Mouse (Mus musculus) bone marrow macrophage, adult 2 months (primary cell): ENCODE data around the gene Nanos2. TPM values are rescaled to one million over a fixed set of nuclear protein-coding genes. Genes with fewer than 3 reads are reported as not detected.
A peak's percentile ranks its signal among the peaks of the same experiment; 100 is the strongest.

ENCODE experiments used
- H3K27ac ChIP-seq: 2 replicates; pipeline ENCODE4 v1.5.1; 2012; ENCODE audit warnings: low read depth, low read length; ENCODE audit not compliant: insufficient read depth
- H3K4me1 ChIP-seq: 2 replicates; pipeline ENCODE4 v1.6.1; 2012; ENCODE audit warnings: low read length; ENCODE audit not compliant: control insufficient read depth, insufficient read depth
- H3K4me3 ChIP-seq: 2 replicates; pipeline ENCODE4 v1.5.1; 2012; ENCODE audit warnings: mild to moderate bottlenecking, low read length, moderate library complexity; ENCODE audit not compliant: insufficient read depth
- CTCF ChIP-seq: IDR thresholded peaks from 2 replicates; pipeline ENCODE4 v1.5.1; 2012; ENCODE audit warnings: low read depth, mild to moderate bottlenecking, low read length, moderate library complexity
- POLR2A ChIP-seq: IDR thresholded peaks from 2 replicates; pipeline ENCODE4 v1.6.1; 2012; ENCODE audit warnings: mild to moderate bottlenecking, low read depth, low read length, borderline replicate concordance
- polyA plus RNA-seq: library from polyadenylated mRNA; stranded (reverse); fragments of >200 nt; gene quantifications from 2 replicates; pipeline ENCODE4 v1.2.4, GENCODE M21; 2012; ENCODE audit not compliant: missing spikeins, insufficient read depth, insufficient read length

The Nanos2 gene
- polyA plus RNA-seq, result not detected in 2 replicates

DNA sequence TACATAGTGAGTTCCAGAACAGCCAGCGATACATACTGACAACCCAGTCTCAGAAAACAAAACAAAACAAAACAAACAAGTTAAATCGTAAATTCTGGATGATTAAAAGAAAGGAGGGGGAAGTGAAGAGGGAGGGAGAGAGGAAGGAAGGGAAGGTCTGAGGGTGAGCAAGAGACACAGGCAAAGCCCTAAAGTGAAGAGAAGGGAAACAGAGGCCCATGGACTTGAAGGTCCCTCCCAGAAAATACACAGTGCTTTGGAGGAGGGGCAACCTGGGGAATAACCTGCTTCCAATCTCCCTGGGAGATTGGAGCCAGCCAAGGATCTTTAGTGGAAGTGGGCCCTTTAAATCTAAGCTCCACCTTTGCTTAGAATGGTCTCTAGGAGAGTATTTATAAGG lies at the start of gene Nanos2:
Gene Nanos2 (plus strand): TSS at position 301 of the 400 bp plus-strand sequence.
- no peak within 1 kb of the TSS for H3K4me3 ChIP-seq
- H3K4me1 ChIP-seq, result peaks cover 7% of the 10 kb centered on the region; the same call in 1 of the 2 replicates
- H3K27ac ChIP-seq, result no peak within 1 kb of the TSS
- no peak for TF ChIP-seq POLR2A
- no peak for TF ChIP-seq CTCF

DNA sequence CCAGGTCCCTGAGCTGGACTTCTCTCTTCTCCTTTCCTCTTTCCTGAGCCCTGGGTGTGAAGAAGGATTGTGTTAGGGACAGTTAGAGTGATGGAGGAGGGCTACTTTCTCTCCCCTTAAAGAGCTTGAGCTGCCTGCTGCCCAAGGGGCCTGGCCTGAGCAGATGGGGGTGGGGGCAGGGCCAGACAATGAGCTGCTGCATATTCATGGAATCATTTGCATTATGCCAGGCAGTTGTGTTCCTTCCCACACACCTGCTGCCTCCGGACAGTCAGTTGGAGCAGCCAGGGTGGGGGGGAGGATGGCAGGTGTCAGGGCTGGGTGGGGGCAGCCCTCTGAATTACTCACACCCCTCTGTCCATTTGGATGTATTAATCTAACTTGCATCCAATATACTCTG lies 44.8 kb upstream of the Nanos2 start:
- no peak overlapping the region for H3K4me3 ChIP-seq

DNA sequence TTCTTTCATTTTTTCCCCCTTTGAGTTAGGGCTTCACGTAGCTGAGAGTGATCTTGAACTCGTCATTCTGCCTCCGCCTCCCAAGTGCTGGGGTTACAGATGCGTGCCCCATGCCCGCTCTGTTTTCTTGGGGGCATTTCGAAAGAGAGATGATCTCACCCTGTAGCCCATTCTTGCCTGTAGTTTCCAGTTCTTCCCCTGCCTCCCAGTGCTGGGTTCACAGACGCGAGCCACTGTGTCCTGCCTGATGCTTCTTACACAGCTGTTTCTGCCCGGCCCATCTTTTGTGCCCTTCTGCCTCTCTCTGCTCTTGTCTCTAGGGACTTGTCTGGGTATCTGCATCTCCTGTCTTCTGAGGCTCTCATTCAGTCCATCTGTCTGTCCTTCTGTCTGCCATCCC lies 44.4 kb upstream of the Nanos2 start:
- Histone ChIP-seq H3K4me1 (no peaks in the 10 kb centered on the region), H3K4me3 (no peak overlapping the region), H3K27ac (no peak overlapping the region)
- TF ChIP-seq CTCF (no peak), POLR2A (no peak)

More for the DNA sequence above, 44.8 kb upstream of the Nanos2 start:
- Histone ChIP-seq H3K27ac (no peak overlapping the region), H3K4me1 (no peaks in the 10 kb centered on the region)
- TF ChIP-seq POLR2A (no peak), CTCF (no peak)

DNA sequence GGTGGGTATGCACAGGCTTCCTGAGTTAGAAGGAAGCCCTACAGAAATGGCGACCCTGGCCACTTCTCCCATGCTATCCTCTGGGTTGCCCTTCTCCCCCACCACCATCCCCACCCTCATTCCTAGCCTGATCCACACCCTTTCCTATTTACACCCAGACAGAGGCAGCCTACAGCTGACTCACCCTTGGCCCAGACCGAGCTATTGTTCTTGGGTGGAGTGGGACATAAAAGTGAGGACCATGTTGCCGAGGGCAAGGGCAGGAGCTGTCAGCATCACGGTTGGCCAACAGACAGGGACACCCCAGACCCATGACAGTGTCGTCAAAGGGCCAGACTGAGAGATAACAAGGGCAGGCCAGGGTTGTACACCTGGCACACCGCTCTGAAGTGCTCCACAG lies 39.0 kb upstream of the Nanos2 start:
- no peak for TF ChIP-seq CTCF
- TF ChIP-seq POLR2A, result no peak
- Histone ChIP-seq H3K27ac (no peak overlapping the region), H3K4me3 (no peak overlapping the region), H3K4me1 (no peaks in the 10 kb centered on the region)

DNA sequence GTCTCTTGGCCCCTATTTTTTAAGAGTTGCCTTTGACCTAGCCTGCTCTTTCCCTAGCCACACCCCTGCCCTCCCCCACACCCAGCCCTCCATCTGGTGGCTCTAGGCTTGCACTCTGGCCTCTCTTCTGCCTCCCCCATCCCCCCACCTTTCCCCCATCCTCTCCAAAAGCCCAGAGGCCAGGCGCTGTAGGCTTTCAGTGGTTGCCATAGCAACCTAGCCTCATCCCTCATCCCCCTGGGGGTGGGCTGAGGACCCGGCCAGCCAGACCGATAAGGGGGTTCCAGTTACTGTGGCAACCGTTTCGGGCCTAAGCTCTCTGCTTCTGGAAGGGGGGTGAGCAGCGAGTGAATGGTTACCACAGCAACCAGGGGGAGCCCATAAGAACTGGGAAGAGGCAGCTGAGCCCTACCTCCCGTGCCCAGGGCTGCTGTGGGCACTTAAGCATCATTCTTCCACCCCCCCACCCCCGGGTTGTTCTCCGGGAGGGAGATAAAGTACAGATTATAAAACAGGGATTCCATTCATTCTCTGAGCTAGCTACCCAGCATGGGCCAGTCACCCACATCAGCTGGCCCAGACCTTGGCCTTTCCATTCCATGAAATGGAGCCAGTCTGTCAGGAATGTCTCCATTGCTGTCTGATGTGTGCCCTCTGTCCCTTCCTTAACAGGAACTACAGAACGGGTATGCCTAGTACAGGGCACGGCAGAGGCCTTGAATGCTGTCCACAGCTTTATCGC lies 37.2 kb upstream of the Nanos2 start:
- Histone ChIP-seq H3K27ac (no peak overlapping the region), H3K4me1 (no peaks in the 10 kb centered on the region), H3K4me3 (no peak overlapping the region)
- TF ChIP-seq CTCF (no peak), POLR2A (no peak)

DNA sequence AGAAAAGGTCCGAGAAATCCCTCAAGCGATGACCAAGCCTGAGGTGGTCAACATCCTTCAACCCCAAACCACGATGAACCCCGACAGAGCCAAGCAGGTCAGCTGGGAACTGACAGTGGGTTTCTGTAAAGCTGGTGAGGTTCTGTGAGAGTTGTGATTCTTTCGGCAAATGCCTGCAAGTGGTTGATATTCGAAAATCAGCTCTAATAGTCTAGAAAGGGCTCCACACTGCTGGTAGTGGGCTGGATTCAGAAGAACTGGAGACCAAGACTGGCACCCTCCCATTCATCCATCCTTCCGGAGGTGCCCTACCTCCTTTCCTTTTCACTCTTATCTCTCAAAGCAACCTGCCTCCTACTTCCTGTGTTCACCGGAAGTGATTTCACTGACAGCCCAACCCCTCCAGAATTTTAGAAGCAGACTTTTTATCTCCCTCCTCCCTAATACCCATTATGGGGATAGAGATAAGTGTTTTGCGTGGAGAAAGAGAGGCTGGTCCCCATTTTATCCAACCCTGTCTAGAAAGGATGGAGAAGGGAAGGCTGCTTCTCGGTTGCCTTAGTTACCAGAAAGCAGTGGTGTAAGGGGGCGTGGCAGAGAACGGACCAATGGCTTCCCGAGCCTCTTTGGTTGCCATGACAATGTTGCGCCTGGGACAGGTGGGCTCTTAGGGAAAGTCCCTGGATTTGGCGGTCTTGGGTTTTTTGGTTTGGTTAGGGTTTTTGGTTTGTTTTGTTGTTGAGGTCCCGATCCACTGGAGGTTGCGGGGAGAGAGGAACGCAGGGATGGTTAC lies 36.5 kb upstream of the Nanos2 start:
- Histone ChIP-seq H3K4me3 (no peak overlapping the region), H3K4me1 (no peaks in the 10 kb centered on the region), H3K27ac (no peak overlapping the region)
- TF ChIP-seq POLR2A, result no peak
- TF ChIP-seq CTCF, result no peak

DNA sequence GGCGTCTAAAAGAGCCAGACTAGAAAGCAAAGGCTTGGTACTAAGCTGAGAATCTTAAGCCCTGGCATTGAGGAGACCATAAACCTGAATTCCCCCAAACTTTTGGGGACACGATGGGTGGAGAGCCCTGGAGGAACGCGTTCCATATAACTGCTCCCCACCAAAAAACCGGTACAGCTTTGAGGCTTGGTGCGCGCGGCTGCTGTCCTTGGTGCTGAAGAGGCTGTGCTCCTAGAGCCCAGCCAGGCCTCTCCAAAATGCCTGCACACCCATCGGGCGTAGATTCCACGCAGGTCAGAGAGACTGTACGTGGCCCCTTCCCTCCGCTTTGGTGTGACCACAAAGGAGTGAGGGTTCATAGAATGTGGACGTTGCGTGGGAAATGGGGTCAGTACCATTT lies 35.8 kb upstream of the Nanos2 start:
- H3K4me3 ChIP-seq, result no peak overlapping the region
- no peaks in the 10 kb centered on the region for H3K4me1 ChIP-seq
- TF ChIP-seq CTCF (no peak), POLR2A (no peak)
- no peak overlapping the region for H3K27ac ChIP-seq

DNA sequence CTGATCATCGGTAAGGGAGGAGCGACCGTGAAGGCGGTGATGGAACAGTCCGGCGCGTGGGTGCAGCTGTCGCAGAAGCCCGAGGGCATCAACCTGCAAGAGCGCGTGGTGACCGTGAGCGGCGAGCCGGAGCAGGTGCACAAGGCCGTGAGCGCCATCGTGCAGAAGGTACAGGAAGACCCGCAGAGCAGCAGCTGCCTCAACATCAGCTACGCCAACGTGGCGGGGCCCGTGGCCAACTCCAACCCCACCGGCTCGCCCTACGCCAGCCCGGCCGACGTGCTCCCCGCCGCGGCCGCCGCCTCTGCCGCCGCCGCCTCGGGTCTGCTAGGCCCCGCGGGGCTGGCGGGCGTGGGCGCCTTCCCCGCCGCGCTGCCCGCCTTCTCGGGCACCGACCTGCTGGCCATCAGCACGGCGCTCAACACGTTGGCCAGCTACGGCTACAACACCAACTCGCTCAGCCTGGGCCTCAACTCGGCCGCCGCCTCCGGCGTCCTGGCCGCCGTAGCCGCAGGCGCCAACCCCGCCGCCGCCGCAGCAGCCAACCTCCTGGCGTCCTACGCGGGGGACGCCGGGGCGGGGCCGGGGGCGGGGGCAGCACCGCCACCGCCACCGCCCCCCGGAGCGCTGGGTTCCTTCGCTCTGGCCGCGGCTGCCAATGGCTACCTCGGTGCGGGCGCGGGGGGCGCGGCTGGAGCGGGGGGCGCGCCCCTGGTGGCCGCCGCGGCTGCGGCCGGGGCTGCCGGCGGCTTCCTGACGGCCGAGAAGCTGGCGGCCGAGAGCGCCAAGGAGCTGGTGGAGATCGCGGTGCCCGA lies 29.4 kb upstream of the Nanos2 start:
- TF ChIP-seq POLR2A (no peak), CTCF (no peak)
- H3K4me3 ChIP-seq, result peak overlapping the region; percentile 94

DNA sequence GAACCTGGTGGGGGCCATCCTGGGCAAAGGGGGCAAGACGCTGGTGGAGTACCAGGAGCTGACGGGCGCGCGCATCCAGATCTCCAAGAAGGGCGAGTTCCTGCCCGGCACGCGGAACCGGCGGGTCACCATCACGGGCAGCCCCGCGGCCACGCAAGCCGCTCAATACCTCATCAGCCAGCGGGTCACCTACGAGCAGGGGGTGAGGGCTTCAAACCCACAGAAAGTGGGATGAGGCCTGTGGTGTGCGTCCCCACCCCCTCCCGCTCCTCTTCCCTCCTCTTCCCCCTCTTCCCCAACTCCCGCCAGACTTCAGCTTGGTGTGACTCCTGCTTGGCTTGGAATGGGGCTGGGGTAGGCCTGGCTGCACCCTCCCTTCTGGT lies 28.8 kb upstream of the Nanos2 start:
- peak overlapping the region; percentile 94 for H3K4me3 ChIP-seq

More for the DNA sequence above, 29.4 kb upstream of the Nanos2 start:
- Histone ChIP-seq H3K4me1 (peaks cover 13% of the 10 kb centered on the region), H3K27ac (peak overlapping the region; percentile 65)

More for the DNA sequence above, 28.8 kb upstream of the Nanos2 start:
- TF ChIP-seq POLR2A (no peak), CTCF (no peak)
- no peak overlapping the region for H3K27ac ChIP-seq
- H3K4me1 ChIP-seq, result peaks cover 13% of the 10 kb centered on the region
